Mouse (Mus musculus) forebrain, embryonic 12.5 days (tissue): ENCODE results near the gene Tpx2. TPM values are rescaled to one million over a fixed set of nuclear protein-coding genes. Genes with fewer than 3 reads are reported as not detected.

Source experiments
- ATAC-seq: fragments of 200-750 bp; cut with Nextera tagmentation; 2 replicates; pipeline ENCODE4 v1.8.0; 2017; ENCODE audit warnings: moderate TSS enrichment; ENCODE audit not compliant: low FRiP score
- H3K27ac ChIP-seq: fragments of 300-500 bp; sonication (generic); 2 replicates; pipeline ENCODE4 v1.5.1; 2016; ENCODE audit warnings: mild to moderate bottlenecking
- H3K27me3 ChIP-seq: fragments of 300-500 bp; sonication (generic); 2 replicates; pipeline ENCODE4 v1.6.1; 2016; ENCODE audit warnings: mild to moderate bottlenecking
- H3K36me3 ChIP-seq: fragments of 300-500 bp; sonication (generic); replicated peaks from 2 replicates; pipeline ENCODE4 v1.6.1; 2016; ENCODE audit warnings: mild to moderate bottlenecking
- H3K4me1 ChIP-seq: fragments of 300-500 bp; sonication (generic); 2 replicates; pipeline ENCODE4 v1.6.1; 2016
- H3K4me2 ChIP-seq: fragments of 300-500 bp; sonication (generic); 2 replicates; pipeline ENCODE4 v1.6.1; 2016; ENCODE audit warnings: mild to moderate bottlenecking, moderate library complexity
- H3K4me3 ChIP-seq: fragments of 300-500 bp; sonication (generic); replicated peaks from 2 replicates; pipeline ENCODE4 v1.5.1; 2016; ENCODE audit warnings: mild to moderate bottlenecking
- H3K9ac ChIP-seq: fragments of 300-500 bp; sonication (generic); 2 replicates; pipeline ENCODE4 v1.6.1; 2016; ENCODE audit warnings: mild to moderate bottlenecking
- H3K9me3 ChIP-seq: fragments of 300-500 bp; sonication (generic); 2 replicates; pipeline ENCODE4 v1.6.1; 2016
- WGBS: fragments of 180-500 bp; shearing (Covaris S2); methylation state at CpG from one replicate; pipeline ENCODE4 v1.1.7; 2016; 5-methylcytosine and 5-hydroxymethylcytosine counted together
- polyA plus RNA-seq: library from polyadenylated mRNA; unstranded; fragments of >200 nt; fragmentation: Nextera tagmentation; extraction: Ambion mirVana; gene quantifications from 2 replicates; pipeline ENCODE4 v1.2.1, GENCODE M21; 2016

Gene Tpx2
- polyA plus RNA-seq, 1 experiment from 2014 or later = 133 TPM

- no peaks in the 10 kb centered on the region for H3K9me3 ChIP-seq
- H3K36me3 ChIP-seq = peaks cover 18% of the 10 kb centered on the region
- no peak overlapping the region for H3K4me2 ChIP-seq
- no peak overlapping the region for H3K4me3 ChIP-seq
- no peaks in the 10 kb centered on the region for H3K27me3 ChIP-seq
- no peak for ATAC-seq
- no peak overlapping the region for H3K27ac ChIP-seq
- 86% methylated on average over 3 of the region's 3 CpGs for WGBS
- peaks cover 75% of the 10 kb centered on the region for H3K4me1 ChIP-seq
- H3K9ac ChIP-seq = no peak overlapping the region
These were observed 23.2 kb upstream of the Tpx2 start for GRCm38 (mm10) chr2:152824438-152825167.

GRCm38 (mm10) chr2:152825168-152825697 lies 22.5 kb upstream of the Tpx2 start:
- no peaks in the 10 kb centered on the region for H3K9me3 ChIP-seq
- H3K4me2 ChIP-seq = peak overlapping the region; percentile 22; the same call in 1 of the 2 replicates
- H3K9ac ChIP-seq = no peak overlapping the region
- WGBS = 79% methylated on average over 4 of the region's 4 CpGs
- H3K36me3 ChIP-seq = peaks cover 13% of the 10 kb centered on the region; the same call in 1 of the 2 replicates
- no peak for ATAC-seq
- no peak overlapping the region for H3K27ac ChIP-seq
- no peaks in the 10 kb centered on the region for H3K27me3 ChIP-seq
- H3K4me3 ChIP-seq = no peak overlapping the region
- H3K4me1 ChIP-seq = peaks cover 74% of the 10 kb centered on the region

GRCm38 (mm10) chr2:152825713-152826112 lies 22.1 kb upstream of the Tpx2 start:
- Histone ChIP-seq H3K36me3 (peaks cover 12% of the 10 kb centered on the region; the same call in 1 of the 2 replicates), H3K4me1 (peaks cover 69% of the 10 kb centered on the region), H3K9ac (no peak overlapping the region), H3K27me3 (no peaks in the 10 kb centered on the region), H3K9me3 (no peaks in the 10 kb centered on the region), H3K27ac (no peak overlapping the region), H3K4me2 (peak overlapping the region; percentile 22), H3K4me3 (no peak overlapping the region)
- ATAC-seq = no peak
- 91% methylated on average over 2 of the region's 2 CpGs for WGBS

GRCm38 (mm10) chr2:152826481-152826880 lies 21.3 kb upstream of the Tpx2 start:
- no peak for ATAC-seq
- Histone ChIP-seq H3K27ac (no peak overlapping the region), H3K9me3 (no peaks in the 10 kb centered on the region), H3K36me3 (peaks cover 12% of the 10 kb centered on the region; the same call in 1 of the 2 replicates), H3K9ac (no peak overlapping the region), H3K4me3 (no peak overlapping the region), H3K4me1 (peaks cover 61% of the 10 kb centered on the region), H3K27me3 (no peaks in the 10 kb centered on the region), H3K4me2 (peak overlapping the region; percentile 63)
- WGBS = 89% methylated on average over 3 of the region's 3 CpGs

GRCm38 (mm10) chr2:152827321-152828010 lies 20.3 kb upstream of the Tpx2 start:
- no peak for ATAC-seq
- peak overlapping the region; percentile 63 for H3K4me2 ChIP-seq
- no peaks in the 10 kb centered on the region for H3K9me3 ChIP-seq
- no peaks in the 10 kb centered on the region for H3K27me3 ChIP-seq
- WGBS = 89% methylated on average over 8 of the region's 8 CpGs
- peak overlapping the region; percentile 60 for H3K4me3 ChIP-seq
- H3K9ac ChIP-seq = no peak overlapping the region
- no peak overlapping the region for H3K27ac ChIP-seq
- H3K4me1 ChIP-seq = peaks cover 55% of the 10 kb centered on the region
- 0 out of 2 replicates have a peak, but pooled peaks cover 7% of the 10 kb centered on the region for H3K36me3 ChIP-seq

GRCm38 (mm10) chr2:152828011-152828370 lies 19.8 kb upstream of the Tpx2 start:
- Histone ChIP-seq H3K9me3 (no peaks in the 10 kb centered on the region), H3K4me3 (peak overlapping the region; percentile 60), H3K27ac (no peak overlapping the region), H3K4me1 (peaks cover 55% of the 10 kb centered on the region), H3K27me3 (no peaks in the 10 kb centered on the region), H3K4me2 (peak overlapping the region; percentile 63), H3K36me3 (0 out of 2 replicates have a peak, but pooled peaks cover 7% of the 10 kb centered on the region), H3K9ac (peak overlapping the region; percentile 50)
- no peak for ATAC-seq
- 88% methylated on average over 4 of the region's 4 CpGs for WGBS

- Histone ChIP-seq H3K4me3 (peak overlapping the region; percentile 60), H3K27ac (0 out of 2 replicates have a peak overlapping the region, but pooled peaks have one; percentile 19), H3K27me3 (no peaks in the 10 kb centered on the region), H3K36me3 (0 out of 2 replicates have a peak, but pooled peaks cover 7% of the 10 kb centered on the region), H3K9me3 (no peaks in the 10 kb centered on the region), H3K9ac (peak overlapping the region; percentile 50), H3K4me2 (peak overlapping the region; percentile 63), H3K4me1 (peaks cover 55% of the 10 kb centered on the region)
- WGBS = 76% methylated on average over 1 of the region's 1 CpGs
- no peak for ATAC-seq
These were observed 19.2 kb upstream of the Tpx2 start for GRCm38 (mm10) chr2:152828532-152828931.

- Histone ChIP-seq H3K4me2 (peak overlapping the region; percentile 63), H3K9ac (peak overlapping the region; percentile 88), H3K9me3 (no peaks in the 10 kb centered on the region), H3K27me3 (no peaks in the 10 kb centered on the region), H3K4me1 (peaks cover 51% of the 10 kb centered on the region), H3K4me3 (peak overlapping the region; percentile 60), H3K27ac (peak overlapping the region; percentile 97; the same call in 1 of the 2 replicates), H3K36me3 (0 out of 2 replicates have a peak, but pooled peaks cover 7% of the 10 kb centered on the region)
- WGBS = 83% methylated on average over 23 of the region's 23 CpGs
- no peak for ATAC-seq
These were observed 18.3 kb upstream of the Tpx2 start for GRCm38 (mm10) chr2:152829367-152829881.

- peaks cover 46% of the 10 kb centered on the region for H3K4me1 ChIP-seq
- H3K27me3 ChIP-seq = no peaks in the 10 kb centered on the region
- 3% methylated on average over 30 of the region's 31 CpGs for WGBS
- H3K36me3 ChIP-seq = 0 out of 2 replicates have a peak, but pooled peaks cover 6% of the 10 kb centered on the region
- peak overlapping the region; percentile 97 for H3K27ac ChIP-seq
- H3K4me3 ChIP-seq = peak overlapping the region; percentile 60
- H3K4me2 ChIP-seq = peak overlapping the region; percentile 63
- ATAC-seq = peak; percentile 83
- H3K9me3 ChIP-seq = no peaks in the 10 kb centered on the region
- H3K9ac ChIP-seq = peak overlapping the region; percentile 88
These were observed 17.5 kb upstream of the Tpx2 start for GRCm38 (mm10) chr2:152830021-152830921.

- H3K36me3 ChIP-seq = no peaks in the 10 kb centered on the region
- under 1% methylated on average over 72 of the region's 74 CpGs for WGBS
- peaks cover 38% of the 10 kb centered on the region for H3K4me1 ChIP-seq
- no peaks in the 10 kb centered on the region for H3K9me3 ChIP-seq
- no peaks in the 10 kb centered on the region for H3K27me3 ChIP-seq
- H3K27ac ChIP-seq = peak within 1 kb of the TSS; percentile 97
- H3K4me2 ChIP-seq = peak within 1 kb of the TSS; percentile 63
- H3K9ac ChIP-seq = peak within 1 kb of the TSS; percentile 88
- H3K4me3 ChIP-seq = peak within 1 kb of the TSS; percentile 60
- peak; percentile 97 for ATAC-seq
These were observed 16.5 kb upstream of the Tpx2 start, which contains the start of gene Bcl2l1 for GRCm38 (mm10) chr2:152831019-152831878. Gene Bcl2l1, minus strand, starts transcription at chr2:152831728.

- Histone ChIP-seq H3K9me3 (no peaks in the 10 kb centered on the region), H3K36me3 (no peaks in the 10 kb centered on the region), H3K4me3 (no peak overlapping the region), H3K27ac (no peak overlapping the region), H3K27me3 (no peaks in the 10 kb centered on the region), H3K9ac (no peak overlapping the region), H3K4me2 (no peak overlapping the region), H3K4me1 (no peaks in the 10 kb centered on the region)
- ATAC-seq = no peak
- WGBS = 63% methylated on average over 2 of the region's 2 CpGs
These were observed 8.5 kb upstream of the Tpx2 start for GRCm38 (mm10) chr2:152839256-152839655.
